Mouse (Mus musculus): ENCODE results near the gene Srgap1. TPM values are rescaled to one million over a fixed set of nuclear protein-coding genes. Genes with fewer than 3 reads are reported as not detected.

Srgap1 gene
- 1.2 TPM for polyA plus RNA-seq (2014; fragmentation: Illumina TruSeq; extraction: RNeasy Lipid Tissue Mini Kit (QIAGEN cat#74804); ENCODE audit: low replicate concordance)

GRCm38 (mm10) chr10:122046904-122047726 is at the start of gene Srgap1:
Gene Srgap1, minus strand, starts transcription at chr10:122047315.

GRCm38 (mm10) chr10:121739548-121740505 is 307.3 kb downstream of the Srgap1 start, which contains the start of gene BC048403:
Gene BC048403, plus strand, starts transcription at chr10:121739937.

Other genes starting within 250 kb of the Srgap1 start
- gene Rxylt1, start 50.1 kb upstream of the Srgap1 start, polyA plus RNA-seq (2014; fragmentation: Illumina TruSeq; extraction: RNeasy Lipid Tissue Mini Kit (QIAGEN cat#74804); ENCODE audit: low replicate concordance), result 63.7 TPM